Mouse (Mus musculus): ENCODE data around the gene Ctnnbip1.

Gene Ctnnbip1

GRCm38 (mm10) chr4:149521258-149521657 is 3.2 kb downstream of the Ctnnbip1 start:
- DNase-seq (ENCODE audit: low read depth, low spot score), result no peak

GRCm38 (mm10) chr4:149523961-149524360 is 5.9 kb downstream of the Ctnnbip1 start:
- DNase-seq (ENCODE audit: low read depth, low spot score), result no peak

GRCm38 (mm10) chr4:149525170-149525569 is 7.1 kb downstream of the Ctnnbip1 start:
- no peak for DNase-seq (ENCODE audit: low read depth, low spot score)

- no peak for DNase-seq (ENCODE audit: low read depth, low spot score)
Measured at GRCm38 (mm10) chr4:149525811-149526210, 7.8 kb downstream of the Ctnnbip1 start.

GRCm38 (mm10) chr4:149526330-149526729 is 8.3 kb downstream of the Ctnnbip1 start:
- peak; percentile 34 for DNase-seq (ENCODE audit: low read depth, low spot score)

GRCm38 (mm10) chr4:149527621-149528354 is 9.8 kb downstream of the Ctnnbip1 start:
- DNase-seq (ENCODE audit: low read depth, low spot score), result no peak

- no peak for DNase-seq (ENCODE audit: low read depth, low spot score)
Measured at GRCm38 (mm10) chr4:149529691-149530090, 11.7 kb downstream of the Ctnnbip1 start.

- DNase-seq (ENCODE audit: low read depth, low spot score), result no peak
Measured at GRCm38 (mm10) chr4:149539441-149539840, 21.4 kb downstream of the Ctnnbip1 start.

GRCm38 (mm10) chr4:149541935-149542334 is 23.9 kb downstream of the Ctnnbip1 start:
- no peak for DNase-seq (ENCODE audit: low read depth, low spot score)

- DNase-seq (ENCODE audit: low read depth, low spot score), result no peak
Measured at GRCm38 (mm10) chr4:149542431-149542830, 24.4 kb downstream of the Ctnnbip1 start.

GRCm38 (mm10) chr4:149542927-149543553 is 25.0 kb downstream of the Ctnnbip1 start:
- DNase-seq (ENCODE audit: low read depth, low spot score), result peak; percentile 90

- DNase-seq (ENCODE audit: low read depth, low spot score), result no peak
Measured at GRCm38 (mm10) chr4:149544892-149545291, 26.9 kb downstream of the Ctnnbip1 start.

- no peak for DNase-seq (ENCODE audit: low read depth, low spot score)
Measured at GRCm38 (mm10) chr4:149546797-149547444, 28.9 kb downstream of the Ctnnbip1 start.

GRCm38 (mm10) chr4:149547523-149547922 is 29.5 kb downstream of the Ctnnbip1 start:
- no peak for DNase-seq (ENCODE audit: low read depth, low spot score)

- DNase-seq (ENCODE audit: low read depth, low spot score), result peak; percentile 87
Measured at GRCm38 (mm10) chr4:149549221-149549925, 31.3 kb downstream of the Ctnnbip1 start.

GRCm38 (mm10) chr4:149550866-149551265 is 32.8 kb downstream of the Ctnnbip1 start:
- DNase-seq (ENCODE audit: low read depth, low spot score), result no peak

- DNase-seq (ENCODE audit: low read depth, low spot score), result no peak
Measured at GRCm38 (mm10) chr4:149551696-149552095, 33.7 kb downstream of the Ctnnbip1 start.

- no peak for DNase-seq (ENCODE audit: low read depth, low spot score)
Measured at GRCm38 (mm10) chr4:149553834-149554233, 35.8 kb downstream of the Ctnnbip1 start.

- DNase-seq (ENCODE audit: low read depth, low spot score), result no peak
Measured at GRCm38 (mm10) chr4:149556111-149556510, 38.1 kb downstream of the Ctnnbip1 start.

- DNase-seq (ENCODE audit: low read depth, low spot score), result no peak
Measured at GRCm38 (mm10) chr4:149557905-149558304, 39.9 kb downstream of the Ctnnbip1 start.

- no peak for DNase-seq (ENCODE audit: low read depth, low spot score)
Measured at GRCm38 (mm10) chr4:149558389-149558788, 40.4 kb downstream of the Ctnnbip1 start.

- DNase-seq (ENCODE audit: low read depth, low spot score), result no peak
Measured at GRCm38 (mm10) chr4:149561392-149561791, 43.4 kb downstream of the Ctnnbip1 start.
